Mouse (Mus musculus) liver, embryonic 16.5 days (tissue): Measurements from ENCODE around the gene Wwc2. TPM values are rescaled to one million over a fixed set of nuclear protein-coding genes. Genes with fewer than 3 reads are reported as not detected.

Experiments
- ATAC-seq: fragments of 200-750 bp; cut with Nextera tagmentation; 2 replicates; pipeline ENCODE4 v1.8.0; 2017; ENCODE audit warnings: low read depth, mild to moderate bottlenecking, moderate number of reproducible peaks, moderate library complexity
- H3K27ac ChIP-seq: fragments of 300-500 bp; sonication (generic); 2 replicates; pipeline ENCODE4 v1.5.1; 2014; ENCODE audit warnings: mild to moderate bottlenecking, low read length
- H3K27me3 ChIP-seq: fragments of 300-500 bp; sonication (generic); 2 replicates; pipeline ENCODE4 v1.6.1; 2014; ENCODE audit warnings: low read depth, low read length, mixed read lengths; ENCODE audit not compliant: control insufficient read depth, insufficient read depth
- H3K36me3 ChIP-seq: fragments of 300-500 bp; sonication (generic); 2 replicates; pipeline ENCODE4 v1.6.1; 2014; ENCODE audit warnings: mild to moderate bottlenecking; ENCODE audit not compliant: control insufficient read depth, insufficient read depth
- H3K4me1 ChIP-seq: fragments of 300-500 bp; sonication (generic); 2 replicates; pipeline ENCODE4 v1.6.1; 2014; ENCODE audit warnings: low read depth, low read length, mixed read lengths; ENCODE audit not compliant: control insufficient read depth
- H3K4me2 ChIP-seq: fragments of 300-500 bp; sonication (generic); 2 replicates; pipeline ENCODE4 v1.6.1; 2014; ENCODE audit warnings: low read depth, low read length, mixed read lengths
- H3K4me3 ChIP-seq: fragments of 300-500 bp; sonication (generic); 2 replicates; pipeline ENCODE4 v1.5.1; 2014; ENCODE audit warnings: low read depth, mild to moderate bottlenecking, low read length
- H3K9ac ChIP-seq: fragments of 300-500 bp; sonication (generic); 2 replicates; pipeline ENCODE4 v1.6.1; 2014; ENCODE audit warnings: low read depth, low read length
- H3K9me3 ChIP-seq: fragments of 300-500 bp; sonication (generic); replicated peaks from 2 replicates; pipeline ENCODE4 v1.6.1; 2016; ENCODE audit warnings: low read length; ENCODE audit not compliant: control insufficient read depth
- WGBS: fragments of 180-500 bp; shearing (Covaris S2); extraction: QIAGEN DNeasy Blood & Tissue Kit; methylation state at CpG from one replicate; pipeline ENCODE4 v1.1.7; 2014; ENCODE audit not compliant: insufficient replicate concordance; 5-methylcytosine and 5-hydroxymethylcytosine counted together
- polyA plus RNA-seq: library from polyadenylated mRNA; unstranded; fragments of >200 nt; fragmentation: Nextera tagmentation; extraction: Ambion mirVana; gene quantifications from 2 replicates; pipeline ENCODE4 v1.2.1, GENCODE M21; 2015

Wwc2 gene
- polyA plus RNA-seq, 1 experiment from 2014 or later = 1.2 TPM

- Histone ChIP-seq H3K4me3 (no peak overlapping the region), H3K36me3 (no peaks in the 10 kb centered on the region), H3K27me3 (no peaks in the 10 kb centered on the region), H3K4me2 (no peak overlapping the region), H3K4me1 (no peaks in the 10 kb centered on the region), H3K9me3 (no peaks in the 10 kb centered on the region), H3K27ac (no peak overlapping the region), H3K9ac (no peak overlapping the region)
- ATAC-seq = no peak
- WGBS = 71% methylated on average over 13 of the region's 13 CpGs
Observed at GRCm38 (mm10) chr8:47891641-47892040, 99.1 kb downstream of the Wwc2 start.

DNA sequence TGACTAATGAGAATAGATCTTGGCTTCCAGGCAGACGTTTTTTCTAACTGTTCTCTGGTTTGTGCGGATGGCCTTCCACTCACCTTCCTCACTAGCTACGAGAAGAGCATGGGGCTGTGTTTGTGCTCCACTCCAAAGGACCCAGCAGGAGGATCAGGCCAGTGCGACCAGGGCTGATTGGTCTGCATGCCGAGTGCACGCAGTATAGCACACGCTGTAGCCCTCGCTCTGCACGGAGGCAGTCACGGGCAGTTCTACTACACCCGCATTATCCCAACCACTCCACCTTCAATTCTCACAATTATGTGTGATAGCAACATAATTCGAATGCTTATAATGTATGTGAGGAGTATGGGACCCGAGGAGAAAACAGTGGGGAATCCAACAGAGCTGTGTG is 99.9 kb downstream of the Wwc2 start:
- 74% methylated on average over 13 of the region's 13 CpGs for WGBS
- Histone ChIP-seq H3K4me1 (no peaks in the 10 kb centered on the region), H3K27me3 (no peaks in the 10 kb centered on the region), H3K4me3 (no peak overlapping the region), H3K36me3 (no peaks in the 10 kb centered on the region), H3K9ac (no peak overlapping the region), H3K4me2 (no peak overlapping the region), H3K27ac (no peak overlapping the region), H3K9me3 (no peaks in the 10 kb centered on the region)
- no peak for ATAC-seq

- no peak overlapping the region for H3K4me3 ChIP-seq
- no peaks in the 10 kb centered on the region for H3K4me1 ChIP-seq
- H3K9me3 ChIP-seq = no peaks in the 10 kb centered on the region
- H3K4me2 ChIP-seq = no peak overlapping the region
- no peaks in the 10 kb centered on the region for H3K36me3 ChIP-seq
- 80% methylated on average over 23 of the region's 23 CpGs for WGBS
- no peaks in the 10 kb centered on the region for H3K27me3 ChIP-seq
- H3K27ac ChIP-seq = no peak overlapping the region
- no peak overlapping the region for H3K9ac ChIP-seq
- ATAC-seq = no peak
Observed at GRCm38 (mm10) chr8:47889936-47890813, 100.5 kb downstream of the Wwc2 start.

DNA sequence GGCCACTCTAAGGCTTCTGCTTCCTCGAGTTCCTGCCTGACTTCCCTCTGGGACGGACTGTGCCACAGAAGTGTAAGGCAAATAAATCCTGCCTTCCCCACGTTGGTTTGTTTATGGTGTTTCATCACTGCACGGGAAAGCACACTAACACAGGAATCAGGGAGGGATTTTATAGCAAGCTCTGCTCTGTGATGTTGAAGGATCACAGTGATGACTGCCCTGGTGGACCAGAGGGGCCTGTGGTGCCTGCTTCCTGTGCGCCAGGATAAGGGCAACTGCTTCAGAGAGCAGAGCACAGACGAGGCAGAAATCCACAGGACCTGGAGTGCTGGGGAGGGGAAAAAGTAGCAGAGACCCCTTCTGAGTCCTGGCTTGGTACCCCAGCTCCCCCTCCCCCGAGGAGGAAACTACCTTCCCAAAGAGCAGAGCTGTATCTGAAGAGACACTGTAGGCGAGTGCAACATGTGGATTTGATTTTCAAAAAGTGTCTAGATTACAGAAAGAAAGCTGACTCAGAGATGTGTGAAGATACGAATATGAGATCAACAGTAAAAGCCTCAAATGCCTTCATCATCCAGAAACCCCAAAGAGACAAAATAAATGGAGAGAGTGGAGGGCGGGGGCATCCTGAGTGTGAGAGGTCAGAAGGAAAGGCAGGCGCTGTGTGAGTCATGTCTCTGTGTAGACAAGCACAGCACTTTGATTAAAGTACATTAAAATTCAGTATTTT is 101.7 kb downstream of the Wwc2 start:
- Histone ChIP-seq H3K9me3 (no peaks in the 10 kb centered on the region), H3K36me3 (no peaks in the 10 kb centered on the region), H3K4me3 (no peak overlapping the region), H3K9ac (no peak overlapping the region), H3K27me3 (no peaks in the 10 kb centered on the region), H3K27ac (no peak overlapping the region), H3K4me2 (no peak overlapping the region), H3K4me1 (no peaks in the 10 kb centered on the region)
- WGBS = 41% methylated on average over 11 of the region's 11 CpGs
- no peak for ATAC-seq

DNA sequence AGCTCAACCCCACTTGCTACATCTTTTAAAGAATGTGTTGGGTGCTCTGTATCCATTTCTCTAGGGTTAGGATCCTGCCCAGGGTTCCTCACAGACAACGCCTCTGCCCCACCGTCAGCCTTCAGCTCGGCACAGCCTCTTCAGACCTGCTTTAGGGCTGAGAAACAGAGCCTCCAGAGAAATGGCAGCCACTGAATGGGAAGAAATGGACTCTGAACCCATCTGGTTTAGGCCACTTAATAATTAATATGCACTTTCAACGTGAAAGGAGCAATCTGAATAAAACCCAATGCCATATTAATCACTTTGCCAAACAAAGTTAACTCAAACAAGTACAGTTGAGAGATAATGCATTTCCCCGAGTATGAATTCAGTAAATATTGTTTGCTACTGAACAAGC is 106.4 kb downstream of the Wwc2 start:
- no peak overlapping the region for H3K9ac ChIP-seq
- no peaks in the 10 kb centered on the region for H3K27me3 ChIP-seq
- no peaks in the 10 kb centered on the region for H3K4me1 ChIP-seq
- no peak overlapping the region for H3K27ac ChIP-seq
- no peaks in the 10 kb centered on the region for H3K36me3 ChIP-seq
- H3K9me3 ChIP-seq = no peaks in the 10 kb centered on the region
- ATAC-seq = no peak
- WGBS = 59% methylated on average over 5 of the region's 5 CpGs
- no peak overlapping the region for H3K4me2 ChIP-seq
- no peak overlapping the region for H3K4me3 ChIP-seq

DNA sequence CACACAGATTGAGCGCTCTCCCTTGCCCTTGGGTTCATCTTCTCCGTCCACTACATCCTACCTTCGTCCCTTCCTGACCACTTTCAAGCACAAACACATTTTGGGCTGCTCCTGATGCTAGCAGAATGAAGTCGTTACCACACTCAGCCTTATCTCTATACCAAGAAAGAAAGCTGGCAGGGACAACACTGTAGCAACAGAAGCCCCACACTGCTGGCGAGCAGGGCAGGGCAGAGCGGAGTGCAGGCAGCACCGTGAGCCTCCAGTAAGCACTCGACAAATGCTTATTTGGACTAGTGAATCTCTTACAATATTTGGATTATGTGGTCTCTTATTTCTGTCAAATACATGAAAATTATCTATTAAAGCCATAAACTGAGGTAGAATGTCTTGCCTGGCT is 107.0 kb downstream of the Wwc2 start:
- H3K4me2 ChIP-seq = no peak overlapping the region
- no peaks in the 10 kb centered on the region for H3K4me1 ChIP-seq
- H3K27me3 ChIP-seq = no peaks in the 10 kb centered on the region
- no peak overlapping the region for H3K4me3 ChIP-seq
- WGBS = 71% methylated on average over 8 of the region's 8 CpGs
- H3K9me3 ChIP-seq = no peaks in the 10 kb centered on the region
- ATAC-seq = no peak
- no peak overlapping the region for H3K9ac ChIP-seq
- no peak overlapping the region for H3K27ac ChIP-seq
- H3K36me3 ChIP-seq = no peaks in the 10 kb centered on the region

- no peak overlapping the region for H3K27ac ChIP-seq
- no peak overlapping the region for H3K9ac ChIP-seq
- no peak overlapping the region for H3K4me2 ChIP-seq
- no peaks in the 10 kb centered on the region for H3K9me3 ChIP-seq
- WGBS = 26% methylated on average over 3 of the region's 3 CpGs
- H3K4me1 ChIP-seq = no peaks in the 10 kb centered on the region
- no peaks in the 10 kb centered on the region for H3K36me3 ChIP-seq
- ATAC-seq = no peak
- no peak overlapping the region for H3K4me3 ChIP-seq
- no peaks in the 10 kb centered on the region for H3K27me3 ChIP-seq
Observed at GRCm38 (mm10) chr8:47878516-47878915, 112.2 kb downstream of the Wwc2 start.

GRCm38 (mm10) chr8:47875865-47876264 is 114.9 kb downstream of the Wwc2 start:
- no peak overlapping the region for H3K4me3 ChIP-seq
- H3K4me2 ChIP-seq = no peak overlapping the region
- no peak overlapping the region for H3K27ac ChIP-seq
- H3K9ac ChIP-seq = no peak overlapping the region
- H3K9me3 ChIP-seq = no peaks in the 10 kb centered on the region
- H3K27me3 ChIP-seq = no peaks in the 10 kb centered on the region
- no peaks in the 10 kb centered on the region for H3K4me1 ChIP-seq
- no peaks in the 10 kb centered on the region for H3K36me3 ChIP-seq
- no peak for ATAC-seq
- WGBS = 78% methylated on average over 12 of the region's 12 CpGs

DNA sequence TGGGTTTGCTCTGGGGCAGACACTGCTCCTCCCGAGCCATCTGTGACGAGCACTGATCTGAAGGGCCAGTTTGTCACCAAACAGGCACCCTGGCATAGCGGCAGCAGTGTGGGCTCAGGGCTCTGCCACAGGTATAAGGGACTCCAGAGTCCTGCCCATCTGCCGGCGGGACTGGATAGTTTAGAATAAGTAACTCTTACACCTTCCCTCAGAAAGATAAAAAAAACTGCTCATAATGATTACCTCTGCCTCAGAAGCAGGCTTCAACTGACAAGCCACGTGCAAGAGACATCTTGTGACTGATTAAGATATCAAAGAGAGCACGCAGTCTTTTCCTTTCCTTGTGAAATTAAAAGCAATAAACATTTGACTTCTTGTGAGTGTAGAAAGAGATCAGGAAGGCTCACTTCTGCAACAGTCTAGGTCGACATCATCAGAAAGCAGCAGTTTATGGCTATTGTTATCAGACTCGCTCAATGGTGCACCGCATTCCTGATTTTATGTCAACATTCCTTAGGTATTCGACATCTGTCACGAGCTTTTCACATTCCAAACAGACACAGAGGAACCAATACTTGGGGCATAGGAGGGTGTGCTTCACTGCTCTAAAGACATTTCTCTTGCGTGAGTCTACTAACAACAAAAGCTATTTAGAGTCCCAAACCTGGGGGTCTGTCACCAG is 116.1 kb downstream of the Wwc2 start:
- 62% methylated on average over 13 of the region's 13 CpGs for WGBS
- no peak overlapping the region for H3K4me3 ChIP-seq

More for the DNA sequence above, 116.1 kb downstream of the Wwc2 start:
- H3K27ac ChIP-seq = no peak overlapping the region
- no peak for ATAC-seq
- no peaks in the 10 kb centered on the region for H3K4me1 ChIP-seq
- H3K9ac ChIP-seq = no peak overlapping the region
- no peaks in the 10 kb centered on the region for H3K36me3 ChIP-seq
- no peaks in the 10 kb centered on the region for H3K9me3 ChIP-seq
- no peak overlapping the region for H3K4me2 ChIP-seq
- H3K27me3 ChIP-seq = no peaks in the 10 kb centered on the region
